Mouse (Mus musculus): ENCODE measurements at regions not wholly inside any gene's neighbourhood (a gene's known extent, or its start where the extent isn't known, plus 50 kb on each side); places are given as distances from the start of the nearest gene placed in this dataset.

GRCm38 (mm10) chr5:119379915-119380432 is 290.5 kb upstream of the Tbx3 start:
- 55% methylated on average over 6 of the region's 6 CpGs for WGBS
- Histone ChIP-seq H3K9ac (ENCODE audit: low read length) (no peak overlapping the region), H3K27me3 (replicated peaks; ENCODE audit: control insufficient read depth, insufficient read depth, low read length) (no peaks in the 10 kb centered on the region; the same call in 1 of the 2 replicates), H3K4me3 (ENCODE audit: low read depth, low read length) (no peak overlapping the region), H3K9me3 (ENCODE audit: control insufficient read depth, low read length) (no peaks in the 10 kb centered on the region), H3K4me2 (ENCODE audit: low read length) (no peak overlapping the region), H3K27ac (ENCODE audit: low read depth) (no peak overlapping the region), H3K36me3 (ENCODE audit: control insufficient read depth, insufficient read depth, low read length) (no peaks in the 10 kb centered on the region), H3K4me1 (replicated peaks; ENCODE audit: control insufficient read depth, insufficient read depth, low read length) (no peaks in the 10 kb centered on the region)
- ATAC-seq (replicated peaks; ENCODE audit: low FRiP score, low TSS enrichment, low read depth), result no peak
- DNase-seq (ENCODE audit: low spot score), result no peak

DNA sequence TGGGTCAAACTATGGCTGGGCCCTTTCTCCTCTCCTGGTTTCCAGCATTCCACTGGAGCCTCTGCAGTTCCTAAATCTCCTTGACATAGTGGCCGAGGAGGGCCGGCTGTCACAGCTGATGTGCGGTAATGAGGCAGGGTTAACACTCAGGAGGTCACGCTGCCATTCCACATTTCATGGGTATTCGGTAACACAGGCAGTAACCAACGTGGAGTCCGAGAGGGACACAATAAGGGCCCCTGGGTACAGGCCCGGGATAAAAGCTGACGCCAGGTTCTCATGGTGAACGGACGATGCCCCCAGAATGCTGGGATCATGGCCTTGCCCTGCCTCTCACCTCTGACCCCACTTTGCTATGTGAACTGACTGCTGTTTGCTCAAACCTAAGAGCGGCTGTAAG is 289.0 kb upstream of the Tbx3 start:
- Histone ChIP-seq H3K27ac (ENCODE audit: low read depth) (no peak overlapping the region), H3K4me3 (ENCODE audit: low read depth, low read length) (no peak overlapping the region), H3K9ac (ENCODE audit: low read length) (no peak overlapping the region), H3K4me2 (ENCODE audit: low read length) (no peak overlapping the region), H3K9me3 (ENCODE audit: control insufficient read depth, low read length) (no peaks in the 10 kb centered on the region), H3K36me3 (ENCODE audit: control insufficient read depth, insufficient read depth, low read length) (no peaks in the 10 kb centered on the region), H3K27me3 (replicated peaks; ENCODE audit: control insufficient read depth, insufficient read depth, low read length) (no peaks in the 10 kb centered on the region), H3K4me1 (replicated peaks; ENCODE audit: control insufficient read depth, insufficient read depth, low read length) (no peaks in the 10 kb centered on the region)
- ATAC-seq (replicated peaks; ENCODE audit: low FRiP score, low TSS enrichment, low read depth) (no peak), DNase-seq (ENCODE audit: low spot score) (no peak)
- 66% methylated on average over 12 of the region's 12 CpGs for WGBS

- H3K36me3 ChIP-seq (ENCODE audit: control insufficient read depth, insufficient read depth, low read length), result no peaks in the 10 kb centered on the region
- no peak for ATAC-seq (replicated peaks; ENCODE audit: low FRiP score, low TSS enrichment, low read depth)
- whole genome bisulfite sequencing, result 78% methylated on average over 10 of the region's 10 CpGs
- H3K9ac ChIP-seq (ENCODE audit: low read length), result no peak overlapping the region
- no peak overlapping the region for H3K27ac ChIP-seq (ENCODE audit: low read depth)
- peaks cover 6% of the 10 kb centered on the region; the same call in 1 of the 2 replicates for H3K4me1 ChIP-seq (replicated peaks; ENCODE audit: control insufficient read depth, insufficient read depth, low read length)
- no peaks in the 10 kb centered on the region for H3K27me3 ChIP-seq (replicated peaks; ENCODE audit: control insufficient read depth, insufficient read depth, low read length)
- H3K4me3 ChIP-seq (ENCODE audit: low read depth, low read length), result no peak overlapping the region
- no peak for DNase-seq (ENCODE audit: low spot score)
- no peaks in the 10 kb centered on the region for H3K9me3 ChIP-seq (ENCODE audit: control insufficient read depth, low read length)
- H3K4me2 ChIP-seq (ENCODE audit: low read length), result no peak overlapping the region
Observed at GRCm38 (mm10) chr5:119385506-119385905, 285.0 kb upstream of the Tbx3 start.

- H3K9ac ChIP-seq (ENCODE audit: low read length), result no peak overlapping the region
- H3K9me3 ChIP-seq (ENCODE audit: control insufficient read depth, low read length), result no peaks in the 10 kb centered on the region
- H3K36me3 ChIP-seq (ENCODE audit: control insufficient read depth, insufficient read depth, low read length), result no peaks in the 10 kb centered on the region
- no peak overlapping the region for H3K27ac ChIP-seq (ENCODE audit: low read depth)
- no peak overlapping the region for H3K4me3 ChIP-seq (ENCODE audit: low read depth, low read length)
- DNase-seq (ENCODE audit: low spot score) (no peak), ATAC-seq (replicated peaks; ENCODE audit: low FRiP score, low TSS enrichment, low read depth) (no peak; the same call in 1 of the 2 replicates)
- no peaks in the 10 kb centered on the region for H3K27me3 ChIP-seq (replicated peaks; ENCODE audit: control insufficient read depth, insufficient read depth, low read length)
- WGBS, result 71% methylated on average over 8 of the region's 8 CpGs
- no peak overlapping the region for H3K4me2 ChIP-seq (ENCODE audit: low read length)
- peaks cover 6% of the 10 kb centered on the region; the same call in 1 of the 2 replicates for H3K4me1 ChIP-seq (replicated peaks; ENCODE audit: control insufficient read depth, insufficient read depth, low read length)
Observed at GRCm38 (mm10) chr5:119386821-119387220, 283.6 kb upstream of the Tbx3 start.

- peaks cover 6% of the 10 kb centered on the region; the same call in 1 of the 2 replicates for H3K4me1 ChIP-seq (replicated peaks; ENCODE audit: control insufficient read depth, insufficient read depth, low read length)
- WGBS, result 46% methylated on average over 2 of the region's 2 CpGs
- H3K4me3 ChIP-seq (ENCODE audit: low read depth, low read length), result no peak overlapping the region
- H3K36me3 ChIP-seq (ENCODE audit: control insufficient read depth, insufficient read depth, low read length), result no peaks in the 10 kb centered on the region
- H3K27me3 ChIP-seq (replicated peaks; ENCODE audit: control insufficient read depth, insufficient read depth, low read length), result no peaks in the 10 kb centered on the region
- no peak overlapping the region for H3K4me2 ChIP-seq (ENCODE audit: low read length)
- DNase-seq (ENCODE audit: low spot score) (no peak), ATAC-seq (replicated peaks; ENCODE audit: low FRiP score, low TSS enrichment, low read depth) (no peak)
- no peak overlapping the region for H3K27ac ChIP-seq (ENCODE audit: low read depth)
- H3K9ac ChIP-seq (ENCODE audit: low read length), result no peak overlapping the region
- H3K9me3 ChIP-seq (ENCODE audit: control insufficient read depth, low read length), result no peaks in the 10 kb centered on the region
Observed at GRCm38 (mm10) chr5:119387261-119387660, 283.2 kb upstream of the Tbx3 start.

GRCm38 (mm10) chr5:119388841-119389240 is 281.6 kb upstream of the Tbx3 start:
- H3K4me1 ChIP-seq (replicated peaks; ENCODE audit: control insufficient read depth, insufficient read depth, low read length), result peaks cover 6% of the 10 kb centered on the region; the same call in 1 of the 2 replicates
- H3K36me3 ChIP-seq (ENCODE audit: control insufficient read depth, insufficient read depth, low read length), result no peaks in the 10 kb centered on the region
- no peak overlapping the region for H3K4me3 ChIP-seq (ENCODE audit: low read depth, low read length)
- no peak overlapping the region for H3K27ac ChIP-seq (ENCODE audit: low read depth)
- WGBS, result 56% methylated on average over 5 of the region's 5 CpGs
- H3K4me2 ChIP-seq (ENCODE audit: low read length), result no peak overlapping the region
- H3K9me3 ChIP-seq (ENCODE audit: control insufficient read depth, low read length), result no peaks in the 10 kb centered on the region
- H3K27me3 ChIP-seq (replicated peaks; ENCODE audit: control insufficient read depth, insufficient read depth, low read length), result no peaks in the 10 kb centered on the region
- no peak overlapping the region for H3K9ac ChIP-seq (ENCODE audit: low read length)
- no peak for ATAC-seq (replicated peaks; ENCODE audit: low FRiP score, low TSS enrichment, low read depth)
- no peak for DNase-seq (ENCODE audit: low spot score)

DNA sequence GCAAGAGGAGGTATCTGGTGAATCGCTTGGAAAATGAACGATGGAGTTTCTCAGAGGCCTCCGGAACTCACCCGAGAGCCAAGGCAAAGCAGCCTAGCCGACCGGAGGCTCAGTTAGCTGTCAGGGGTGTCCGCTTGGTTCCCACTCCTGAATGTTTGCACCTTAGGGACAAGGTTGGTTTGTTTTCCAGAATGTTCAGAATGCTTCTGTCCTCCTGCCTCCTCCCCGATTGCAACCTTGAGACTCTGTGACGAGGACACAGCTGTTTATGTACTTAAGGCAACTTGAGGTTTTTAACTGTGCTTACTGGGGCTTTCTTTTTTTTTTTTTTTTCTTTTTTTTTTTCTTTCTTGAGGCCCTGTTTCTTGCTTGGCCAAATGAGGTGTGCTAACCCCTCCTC is 281.1 kb upstream of the Tbx3 start:
- Histone ChIP-seq H3K4me2 (ENCODE audit: low read length) (no peak overlapping the region), H3K36me3 (ENCODE audit: control insufficient read depth, insufficient read depth, low read length) (no peaks in the 10 kb centered on the region), H3K9ac (ENCODE audit: low read length) (no peak overlapping the region), H3K27ac (ENCODE audit: low read depth) (no peak overlapping the region; the same call in 1 of the 2 replicates), H3K4me1 (replicated peaks; ENCODE audit: control insufficient read depth, insufficient read depth, low read length) (peaks cover 6% of the 10 kb centered on the region; the same call in 1 of the 2 replicates), H3K9me3 (ENCODE audit: control insufficient read depth, low read length) (no peaks in the 10 kb centered on the region), H3K27me3 (replicated peaks; ENCODE audit: control insufficient read depth, insufficient read depth, low read length) (no peaks in the 10 kb centered on the region), H3K4me3 (ENCODE audit: low read depth, low read length) (no peak overlapping the region)
- no peak for DNase-seq (ENCODE audit: low spot score)
- ATAC-seq (replicated peaks; ENCODE audit: low FRiP score, low TSS enrichment, low read depth), result no peak
- WGBS, result 70% methylated on average over 9 of the region's 9 CpGs

- H3K9me3 ChIP-seq (ENCODE audit: control insufficient read depth, low read length), result no peaks in the 10 kb centered on the region
- no peaks in the 10 kb centered on the region for H3K36me3 ChIP-seq (ENCODE audit: control insufficient read depth, insufficient read depth, low read length)
- 65% methylated on average over 7 of the region's 7 CpGs for WGBS
- H3K4me3 ChIP-seq (ENCODE audit: low read depth, low read length), result no peak overlapping the region
- H3K4me2 ChIP-seq (ENCODE audit: low read length), result no peak overlapping the region
- H3K27me3 ChIP-seq (replicated peaks; ENCODE audit: control insufficient read depth, insufficient read depth, low read length), result no peaks in the 10 kb centered on the region
- ATAC-seq (replicated peaks; ENCODE audit: low FRiP score, low TSS enrichment, low read depth), result no peak
- no peak overlapping the region for H3K9ac ChIP-seq (ENCODE audit: low read length)
- peaks cover 6% of the 10 kb centered on the region; the same call in 1 of the 2 replicates for H3K4me1 ChIP-seq (replicated peaks; ENCODE audit: control insufficient read depth, insufficient read depth, low read length)
- no peak for DNase-seq (ENCODE audit: low spot score)
- no peak overlapping the region for H3K27ac ChIP-seq (ENCODE audit: low read depth)
Observed at GRCm38 (mm10) chr5:119389857-119390256, 280.6 kb upstream of the Tbx3 start.

- Histone ChIP-seq H3K4me2 (ENCODE audit: low read length) (no peak overlapping the region), H3K27ac (ENCODE audit: low read depth) (no peak overlapping the region), H3K9me3 (ENCODE audit: control insufficient read depth, low read length) (no peaks in the 10 kb centered on the region), H3K36me3 (ENCODE audit: control insufficient read depth, insufficient read depth, low read length) (no peaks in the 10 kb centered on the region), H3K9ac (ENCODE audit: low read length) (no peak overlapping the region), H3K4me3 (ENCODE audit: low read depth, low read length) (no peak overlapping the region), H3K4me1 (replicated peaks; ENCODE audit: control insufficient read depth, insufficient read depth, low read length) (peaks cover 24% of the 10 kb centered on the region), H3K27me3 (replicated peaks; ENCODE audit: control insufficient read depth, insufficient read depth, low read length) (no peaks in the 10 kb centered on the region)
- no peak for ATAC-seq (replicated peaks; ENCODE audit: low FRiP score, low TSS enrichment, low read depth)
- 62% methylated on average over 5 of the region's 5 CpGs for WGBS
- DNase-seq (ENCODE audit: low spot score), result no peak
Observed at GRCm38 (mm10) chr5:119398475-119398874, 272.0 kb upstream of the Tbx3 start.

Measured in intestine, embryonic 14.5 days (tissue).